Mouse (Mus musculus) kidney, embryonic 16.5 days (tissue): ENCODE data around the gene Gnpnat1. TPM values are rescaled to one million over a fixed set of nuclear protein-coding genes. Genes with fewer than 3 reads are reported as not detected.
A peak's percentile ranks its signal among the peaks of the same experiment; 100 is the strongest.

Source experiments
- ATAC-seq: fragments of 200-750 bp; cut with Nextera tagmentation; 2 replicates; pipeline ENCODE4 v1.8.0; 2017; ENCODE audit warnings: moderate TSS enrichment; ENCODE audit not compliant: low FRiP score, low TSS enrichment
- H3K27ac ChIP-seq: fragments of 300-500 bp; sonication (generic); 2 replicates; pipeline ENCODE4 v1.5.1; 2014; ENCODE audit warnings: low read length
- H3K27me3 ChIP-seq: fragments of 300-500 bp; sonication (generic); 2 replicates; pipeline ENCODE4 v1.6.1; 2014; ENCODE audit warnings: low read length, control low read depth, mixed read lengths; ENCODE audit not compliant: insufficient read depth
- H3K36me3 ChIP-seq: fragments of 300-500 bp; sonication (generic); 2 replicates; pipeline ENCODE4 v1.6.1; 2014; ENCODE audit warnings: low read length, control low read depth, mixed read lengths; ENCODE audit not compliant: insufficient read depth
- H3K4me1 ChIP-seq: fragments of 300-500 bp; sonication (generic); 2 replicates; pipeline ENCODE4 v1.6.1; 2014; ENCODE audit warnings: low read length, control low read depth, mixed read lengths; ENCODE audit not compliant: insufficient read depth
- H3K4me2 ChIP-seq: fragments of 300-500 bp; sonication (generic); replicated peaks from 2 replicates; pipeline ENCODE4 v1.6.1; 2014; ENCODE audit warnings: low read depth, low read length
- H3K4me3 ChIP-seq: fragments of 300-500 bp; sonication (generic); 2 replicates; pipeline ENCODE4 v1.5.1; 2014; ENCODE audit warnings: mild to moderate bottlenecking, low read length
- H3K9ac ChIP-seq: fragments of 300-500 bp; sonication (generic); replicated peaks from 2 replicates; pipeline ENCODE4 v1.6.1; 2014; ENCODE audit warnings: low read length
- H3K9me3 ChIP-seq: fragments of 300-500 bp; sonication (generic); 2 replicates; pipeline ENCODE4 v1.6.1; 2016; ENCODE audit warnings: low read length, control low read depth
- WGBS: fragments of 180-500 bp; shearing (Covaris S2); extraction: QIAGEN DNeasy Blood & Tissue Kit; methylation state at CpG from one replicate; pipeline ENCODE4 v1.1.7; 2014; 5-methylcytosine and 5-hydroxymethylcytosine counted together
- polyA plus RNA-seq: library from polyadenylated mRNA; unstranded; fragments of >200 nt; fragmentation: Nextera tagmentation; extraction: Ambion mirVana; gene quantifications from 2 replicates; pipeline ENCODE4 v1.2.1, GENCODE M21; 2015

Gnpnat1 gene
- polyA plus RNA-seq, 1 experiment from 2014 or later = 63.0 TPM

DNA sequence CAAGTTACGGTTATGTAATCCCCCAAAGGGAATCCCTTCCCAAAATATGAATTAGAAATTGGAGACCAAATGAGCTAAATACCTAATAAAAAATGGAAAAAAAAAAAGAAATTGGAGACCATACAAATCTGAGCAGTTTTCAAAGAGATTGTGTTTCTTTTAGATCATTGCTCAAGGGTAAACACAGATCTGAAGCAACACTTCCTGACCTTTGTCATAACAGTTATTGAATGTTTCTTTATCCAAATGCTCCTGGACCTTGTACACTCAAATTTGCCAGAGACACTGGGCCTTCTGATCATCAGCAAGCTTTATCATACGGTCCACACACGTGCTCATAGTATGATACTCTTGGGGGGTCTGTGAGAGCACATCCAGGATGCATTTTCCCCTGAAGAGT, 13.8 kb upstream of the Gnpnat1 start:
- no peak overlapping the region for H3K4me3 ChIP-seq
- no peak overlapping the region for H3K27ac ChIP-seq
- no peaks in the 10 kb centered on the region for H3K27me3 ChIP-seq
- H3K4me2 ChIP-seq = no peak overlapping the region
- H3K36me3 ChIP-seq = no peaks in the 10 kb centered on the region
- ATAC-seq = no peak
- 89% methylated on average over 3 of the region's 3 CpGs for WGBS
- H3K4me1 ChIP-seq = no peaks in the 10 kb centered on the region
- H3K9me3 ChIP-seq = no peaks in the 10 kb centered on the region
- H3K9ac ChIP-seq = no peak overlapping the region

DNA sequence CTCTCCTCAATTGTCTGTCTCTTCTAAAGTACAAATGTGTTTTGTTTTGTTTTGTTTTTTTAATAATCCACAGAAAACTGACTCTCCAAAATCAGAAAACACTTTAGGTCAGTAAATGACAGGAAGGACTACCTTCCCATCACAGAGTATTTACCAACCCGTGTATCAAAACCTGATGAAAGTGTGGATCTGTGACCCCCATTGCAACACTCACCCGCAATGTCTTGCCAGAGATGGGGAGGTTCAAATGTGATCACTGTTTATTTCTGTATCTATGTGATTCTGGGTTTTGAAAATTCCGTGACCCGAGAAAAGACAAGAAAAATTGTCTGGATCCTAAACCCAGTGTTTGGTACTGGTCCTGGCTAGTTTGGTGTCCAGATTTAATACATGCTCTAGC, 11.6 kb upstream of the Gnpnat1 start:
- 90% methylated on average over 4 of the region's 4 CpGs for WGBS
- H3K9me3 ChIP-seq = no peaks in the 10 kb centered on the region
- H3K4me2 ChIP-seq = no peak overlapping the region
- no peaks in the 10 kb centered on the region for H3K4me1 ChIP-seq
- no peak overlapping the region for H3K27ac ChIP-seq
- no peak for ATAC-seq
- no peak overlapping the region for H3K9ac ChIP-seq
- no peak overlapping the region for H3K4me3 ChIP-seq
- no peaks in the 10 kb centered on the region for H3K27me3 ChIP-seq
- H3K36me3 ChIP-seq = no peaks in the 10 kb centered on the region

DNA sequence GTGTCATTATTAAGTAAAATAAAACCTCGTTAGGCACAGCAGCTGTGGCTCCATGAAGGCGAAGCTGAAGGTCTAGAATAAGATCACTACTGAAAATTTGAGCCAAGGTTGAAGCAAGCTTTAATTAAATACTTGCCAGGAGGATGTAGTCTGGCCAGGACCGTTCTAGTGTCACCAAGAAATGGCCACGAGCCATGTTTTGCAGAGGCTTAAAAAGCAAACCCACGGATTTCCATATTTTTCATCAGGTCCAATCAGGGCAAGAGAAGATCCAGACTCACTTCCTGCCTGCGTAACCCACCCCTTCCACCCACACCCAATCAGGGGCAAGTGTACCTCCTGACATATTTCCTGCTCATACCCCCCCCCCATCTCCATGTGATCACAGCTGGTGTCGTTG, 1.1 kb downstream of the Gnpnat1 start:
- Histone ChIP-seq H3K36me3 (no peaks in the 10 kb centered on the region), H3K27me3 (no peaks in the 10 kb centered on the region), H3K4me2 (no peak overlapping the region), H3K4me1 (no peaks in the 10 kb centered on the region), H3K9me3 (no peaks in the 10 kb centered on the region), H3K27ac (no peak overlapping the region), H3K9ac (no peak overlapping the region), H3K4me3 (no peak overlapping the region)
- ATAC-seq = no peak
- 80% methylated on average over 7 of the region's 7 CpGs for WGBS

DNA sequence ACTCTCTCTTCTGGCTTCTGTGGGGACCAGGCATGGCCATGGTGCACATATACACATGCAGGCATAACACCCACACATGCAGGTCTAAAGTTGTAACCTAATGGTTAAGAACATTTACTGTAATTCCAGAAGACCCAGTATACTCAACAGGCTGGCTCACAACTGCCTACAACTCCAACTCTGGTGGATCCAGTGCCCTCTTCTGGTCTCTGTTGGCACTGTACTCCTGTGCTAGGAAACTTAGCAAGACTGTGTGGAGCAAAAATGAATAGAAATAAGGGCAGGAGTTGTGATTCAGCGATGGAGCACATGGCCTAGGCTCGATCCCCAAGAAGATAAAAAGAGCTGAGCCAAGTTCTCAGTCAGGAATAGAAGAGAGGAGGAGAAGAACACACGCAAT, 4.9 kb downstream of the Gnpnat1 start:
- Histone ChIP-seq H3K4me2 (no peak overlapping the region), H3K27me3 (no peaks in the 10 kb centered on the region), H3K9me3 (no peaks in the 10 kb centered on the region), H3K27ac (no peak overlapping the region), H3K36me3 (no peaks in the 10 kb centered on the region), H3K9ac (no peak overlapping the region), H3K4me3 (no peak overlapping the region), H3K4me1 (no peaks in the 10 kb centered on the region)
- WGBS = 86% methylated on average over 3 of the region's 3 CpGs
- no peak for ATAC-seq

DNA sequence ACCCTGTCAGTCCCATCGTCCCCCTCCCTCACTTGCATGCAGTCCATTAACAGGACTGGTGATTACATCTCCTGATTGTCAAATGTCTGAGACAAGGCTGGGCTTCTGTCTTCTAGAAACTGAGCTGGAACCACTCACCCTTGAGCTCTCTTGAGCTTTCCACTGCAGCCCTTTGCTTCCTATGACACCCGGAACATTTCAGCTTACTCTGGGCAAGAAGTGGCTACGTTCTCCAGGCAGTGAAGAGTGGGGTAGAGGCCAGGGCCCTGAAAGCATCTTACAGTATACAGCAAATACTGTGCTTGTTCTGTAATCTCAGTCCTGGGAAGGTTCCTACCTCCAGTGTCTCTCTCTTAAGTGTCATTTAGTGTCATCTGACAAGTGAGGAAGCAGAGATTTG, 15.5 kb downstream of the Gnpnat1 start:
- Histone ChIP-seq H3K9ac (peak overlapping the region; percentile 91), H3K27ac (peak overlapping the region; percentile 93), H3K4me1 (peaks cover 10% of the 10 kb centered on the region), H3K27me3 (no peaks in the 10 kb centered on the region), H3K9me3 (no peaks in the 10 kb centered on the region), H3K4me3 (peak overlapping the region; percentile 86), H3K36me3 (no peaks in the 10 kb centered on the region), H3K4me2 (peak overlapping the region; percentile 53)
- WGBS = 12% methylated on average over 3 of the region's 3 CpGs
- peak; percentile 47 for ATAC-seq

DNA sequence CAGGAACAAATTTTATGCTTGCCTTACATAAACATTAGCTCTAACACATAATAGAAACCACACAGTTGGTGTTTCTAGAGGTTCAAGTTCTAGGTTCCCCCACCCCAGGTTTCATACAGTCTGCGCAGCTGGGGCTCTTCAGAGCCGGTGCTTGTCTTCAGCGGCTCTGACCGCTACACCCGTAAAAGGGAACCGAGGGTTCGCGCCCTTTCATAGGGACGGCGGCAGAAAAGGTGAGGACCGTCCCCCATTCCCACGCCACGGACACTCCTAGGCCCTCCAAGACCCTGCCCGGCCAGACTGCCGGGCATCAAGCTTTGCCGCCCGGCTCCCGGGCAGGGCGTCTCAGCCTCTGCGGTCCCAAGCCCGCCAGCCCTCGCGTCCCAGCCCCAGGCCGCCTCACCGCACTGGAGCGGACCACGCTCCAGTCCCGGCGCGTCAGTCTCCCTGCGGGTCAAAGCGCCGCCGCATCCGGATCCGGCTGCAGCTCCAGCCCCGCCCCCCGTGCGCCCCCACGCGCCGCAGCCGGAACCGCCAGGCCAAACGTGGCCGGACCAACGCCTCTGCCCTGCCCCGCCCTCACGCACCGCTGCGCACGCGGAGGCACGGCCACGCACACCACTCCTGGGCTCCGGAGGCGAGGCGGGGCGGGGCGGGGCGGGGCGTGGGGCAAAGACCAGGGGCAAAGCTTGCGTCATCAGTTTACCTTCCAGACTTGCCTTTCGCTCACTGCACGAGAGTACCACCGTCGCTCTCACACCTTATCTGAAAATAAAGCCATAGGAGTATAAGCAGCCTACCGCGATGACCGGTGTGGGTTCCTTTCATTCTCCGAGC, 16.1 kb downstream of the Gnpnat1 start:
- peak; percentile 97 for ATAC-seq
- Histone ChIP-seq H3K36me3 (no peaks in the 10 kb centered on the region), H3K4me1 (peaks cover 10% of the 10 kb centered on the region), H3K9ac (peak overlapping the region; percentile 91), H3K27me3 (no peaks in the 10 kb centered on the region), H3K4me2 (peak overlapping the region; percentile 53), H3K4me3 (peak overlapping the region; percentile 86), H3K9me3 (no peaks in the 10 kb centered on the region), H3K27ac (peak overlapping the region; percentile 93)
- under 1% methylated on average over 50 of the region's 71 CpGs for WGBS

DNA sequence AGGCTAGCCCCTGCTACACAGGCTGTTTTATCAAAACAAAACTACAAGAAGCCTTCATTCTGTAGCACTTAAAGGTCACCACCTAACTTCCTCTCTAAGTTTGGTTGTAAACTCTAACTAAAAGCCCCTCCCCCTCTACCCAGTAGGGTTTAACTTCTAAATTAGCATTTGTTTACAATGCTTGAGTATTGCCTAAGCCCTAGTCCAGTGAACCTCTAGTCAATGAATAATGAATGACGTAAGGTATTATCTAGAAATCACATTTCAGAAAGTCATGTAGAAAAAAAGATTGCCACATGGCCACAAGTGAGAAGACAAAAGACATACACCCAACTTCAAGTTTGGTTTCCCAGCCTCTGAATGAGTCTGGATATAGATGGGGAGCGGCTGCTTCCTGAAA, 17.2 kb downstream of the Gnpnat1 start:
- peak overlapping the region; percentile 82 for H3K27ac ChIP-seq
- peak overlapping the region; percentile 91 for H3K9ac ChIP-seq
- H3K9me3 ChIP-seq = no peaks in the 10 kb centered on the region
- H3K4me1 ChIP-seq = peaks cover 10% of the 10 kb centered on the region
- H3K4me2 ChIP-seq = peak overlapping the region; percentile 53
- ATAC-seq = no peak
- WGBS = 26% methylated on average over 2 of the region's 2 CpGs
- 0 out of 2 replicates have a peak, but pooled peaks cover 4% of the 10 kb centered on the region for H3K36me3 ChIP-seq
- H3K27me3 ChIP-seq = no peaks in the 10 kb centered on the region
- peak overlapping the region; percentile 86 for H3K4me3 ChIP-seq

DNA sequence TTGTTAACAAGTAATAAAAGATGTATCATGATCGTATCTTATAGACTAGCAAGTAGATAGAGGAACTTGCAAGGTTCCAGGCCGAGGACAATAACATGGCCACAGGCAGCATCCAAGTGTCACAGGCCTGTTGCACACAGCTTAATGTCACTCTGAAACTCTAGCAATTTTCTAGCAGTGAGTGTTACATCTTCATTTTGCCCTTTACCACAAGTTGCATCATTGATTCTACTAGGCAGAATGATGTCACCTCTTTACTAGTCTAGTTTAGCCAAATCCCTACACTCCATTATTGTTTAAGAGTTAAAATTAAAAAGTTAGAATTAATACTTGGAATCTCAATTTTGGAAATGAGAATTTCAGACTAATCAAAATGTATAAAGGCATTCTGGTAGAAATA, 19.1 kb downstream of the Gnpnat1 start:
- 93% methylated on average over 2 of the region's 2 CpGs for WGBS
- no peaks in the 10 kb centered on the region for H3K9me3 ChIP-seq
- H3K4me1 ChIP-seq = peaks cover 10% of the 10 kb centered on the region
- H3K36me3 ChIP-seq = peaks cover 15% of the 10 kb centered on the region; the same call in 1 of the 2 replicates
- no peaks in the 10 kb centered on the region for H3K27me3 ChIP-seq
- no peak overlapping the region for H3K27ac ChIP-seq
- no peak overlapping the region for H3K4me3 ChIP-seq
- no peak for ATAC-seq
- no peak overlapping the region for H3K4me2 ChIP-seq
- H3K9ac ChIP-seq = no peak overlapping the region

DNA sequence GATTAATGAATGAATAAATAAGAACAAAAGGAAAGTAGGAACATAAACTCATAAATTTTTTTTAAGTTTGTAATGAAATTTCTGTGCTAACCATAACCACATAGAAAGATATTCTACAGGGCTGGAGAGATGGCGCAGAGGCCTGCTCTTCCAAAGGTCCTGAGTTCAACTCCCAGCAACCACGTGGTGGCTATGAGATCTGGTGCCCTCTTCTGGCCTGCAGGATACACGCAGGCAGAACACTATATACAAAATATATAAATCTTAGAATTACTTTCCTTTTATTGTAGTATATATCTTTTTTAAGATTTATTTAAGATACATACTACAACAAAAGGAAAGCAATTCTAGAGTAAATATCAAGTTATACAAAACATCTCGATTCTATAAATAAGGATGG, 21.8 kb downstream of the Gnpnat1 start:
- H3K4me2 ChIP-seq = no peak overlapping the region
- no peaks in the 10 kb centered on the region for H3K27me3 ChIP-seq
- ATAC-seq = no peak
- peaks cover 9% of the 10 kb centered on the region for H3K4me1 ChIP-seq
- no peak overlapping the region for H3K4me3 ChIP-seq
- H3K9me3 ChIP-seq = no peaks in the 10 kb centered on the region
- WGBS = 87% methylated on average over 4 of the region's 4 CpGs
- no peak overlapping the region for H3K9ac ChIP-seq
- no peak overlapping the region for H3K27ac ChIP-seq
- H3K36me3 ChIP-seq = peaks cover 21% of the 10 kb centered on the region; the same call in 1 of the 2 replicates

DNA sequence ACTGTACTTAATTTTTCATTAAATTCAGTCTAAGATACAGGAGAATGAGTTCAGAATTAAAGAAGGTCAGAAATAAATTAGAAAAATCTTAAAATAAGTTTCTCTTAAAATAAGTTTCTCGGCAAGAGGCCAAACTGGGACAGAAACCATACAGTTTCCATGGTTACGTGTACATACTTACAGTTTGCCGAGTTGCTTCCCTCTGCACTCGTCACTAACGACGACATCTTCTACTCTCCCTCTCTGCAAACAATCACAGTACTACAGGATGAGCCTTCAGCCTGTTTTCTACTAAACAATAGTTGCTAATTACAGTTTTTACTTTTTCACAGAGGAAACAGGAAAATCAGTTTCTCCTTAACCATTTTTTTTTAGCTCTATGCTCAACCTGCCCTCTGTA, 24.0 kb downstream of the Gnpnat1 start:
- no peak for ATAC-seq
- 87% methylated on average over 6 of the region's 6 CpGs for WGBS
- no peak overlapping the region for H3K9ac ChIP-seq
- H3K9me3 ChIP-seq = no peaks in the 10 kb centered on the region
- no peaks in the 10 kb centered on the region for H3K27me3 ChIP-seq
- H3K36me3 ChIP-seq = peaks cover 21% of the 10 kb centered on the region; the same call in 1 of the 2 replicates
- no peak overlapping the region for H3K27ac ChIP-seq
- H3K4me1 ChIP-seq = no peaks in the 10 kb centered on the region; the same call in 1 of the 2 replicates
- no peak overlapping the region for H3K4me2 ChIP-seq
- no peak overlapping the region for H3K4me3 ChIP-seq
